Mouse (Mus musculus): Measurements from ENCODE around the gene Ogfod3. TPM values are rescaled to one million over a fixed set of nuclear protein-coding genes. Genes with fewer than 3 reads are reported as not detected.

Ogfod3 gene
- polyA plus RNA-seq, 1 experiment = 7.8 TPM

GRCm38 (mm10) chr11:121200781-121201180 is 3.7 kb downstream of the Ogfod3 start:
- Histone ChIP-seq H3K4me3 (ENCODE audit: insufficient read depth, low read length) (no peak overlapping the region), H3K4me1 (ENCODE audit: control insufficient read depth, insufficient read depth, low read length) (no peaks in the 10 kb centered on the region), H3K27ac (ENCODE audit: insufficient read depth, low read length) (no peak overlapping the region)
- TF ChIP-seq POLR2A (IDR thresholded peaks at IDR 0.05; ENCODE audit: extremely low read depth, insufficient read depth, low read length) (no peak), CTCF (IDR thresholded peaks at IDR 0.05; ENCODE audit: extremely low read depth, insufficient read depth, low read length) (no peak)

GRCm38 (mm10) chr11:121199851-121200250 is 4.7 kb downstream of the Ogfod3 start:
- Histone ChIP-seq H3K4me1 (ENCODE audit: control insufficient read depth, insufficient read depth, low read length) (no peaks in the 10 kb centered on the region), H3K4me3 (ENCODE audit: insufficient read depth, low read length) (no peak overlapping the region), H3K27ac (ENCODE audit: insufficient read depth, low read length) (no peak overlapping the region)
- TF ChIP-seq CTCF (IDR thresholded peaks at IDR 0.05; ENCODE audit: extremely low read depth, insufficient read depth, low read length) (no peak), POLR2A (IDR thresholded peaks at IDR 0.05; ENCODE audit: extremely low read depth, insufficient read depth, low read length) (no peak)

- H3K27ac ChIP-seq (ENCODE audit: insufficient read depth, low read length) = no peak overlapping the region
- TF ChIP-seq CTCF (IDR thresholded peaks at IDR 0.05; ENCODE audit: extremely low read depth, insufficient read depth, low read length) (no peak), POLR2A (IDR thresholded peaks at IDR 0.05; ENCODE audit: extremely low read depth, insufficient read depth, low read length) (no peak)
- H3K4me3 ChIP-seq (ENCODE audit: insufficient read depth, low read length) = no peak overlapping the region
- 0 out of 2 replicates have a peak, but pooled peaks cover under 1% of the 10 kb centered on the region for H3K4me1 ChIP-seq (ENCODE audit: control insufficient read depth, insufficient read depth, low read length)
Observed at GRCm38 (mm10) chr11:121198622-121199021, 5.9 kb downstream of the Ogfod3 start.

- Histone ChIP-seq H3K4me3 (ENCODE audit: insufficient read depth, low read length) (no peak overlapping the region), H3K4me1 (ENCODE audit: control insufficient read depth, insufficient read depth, low read length) (0 out of 2 replicates have a peak, but pooled peaks cover 4% of the 10 kb centered on the region), H3K27ac (ENCODE audit: insufficient read depth, low read length) (no peak overlapping the region)
- TF ChIP-seq POLR2A (IDR thresholded peaks at IDR 0.05; ENCODE audit: extremely low read depth, insufficient read depth, low read length) (no peak), CTCF (IDR thresholded peaks at IDR 0.05; ENCODE audit: extremely low read depth, insufficient read depth, low read length) (no peak)
Observed at GRCm38 (mm10) chr11:121193415-121193814, 11.1 kb downstream of the Ogfod3 start.

- Histone ChIP-seq H3K4me1 (ENCODE audit: control insufficient read depth, insufficient read depth, low read length) (0 out of 2 replicates have a peak, but pooled peaks cover 4% of the 10 kb centered on the region), H3K27ac (ENCODE audit: insufficient read depth, low read length) (no peak overlapping the region), H3K4me3 (ENCODE audit: insufficient read depth, low read length) (no peak overlapping the region)
- TF ChIP-seq POLR2A (IDR thresholded peaks at IDR 0.05; ENCODE audit: extremely low read depth, insufficient read depth, low read length) (no peak), CTCF (IDR thresholded peaks at IDR 0.05; ENCODE audit: extremely low read depth, insufficient read depth, low read length) (no peak)
Observed at GRCm38 (mm10) chr11:121192742-121193141, 11.8 kb downstream of the Ogfod3 start.

- no peak overlapping the region for H3K27ac ChIP-seq (ENCODE audit: insufficient read depth, low read length)
- TF ChIP-seq CTCF (IDR thresholded peaks at IDR 0.05; ENCODE audit: extremely low read depth, insufficient read depth, low read length) = no peak
- TF ChIP-seq POLR2A (IDR thresholded peaks at IDR 0.05; ENCODE audit: extremely low read depth, insufficient read depth, low read length) = no peak
- no peak overlapping the region for H3K4me3 ChIP-seq (ENCODE audit: insufficient read depth, low read length)
- H3K4me1 ChIP-seq (ENCODE audit: control insufficient read depth, insufficient read depth, low read length) = 0 out of 2 replicates have a peak, but pooled peaks cover 4% of the 10 kb centered on the region
Observed at GRCm38 (mm10) chr11:121189681-121190080, 14.8 kb downstream of the Ogfod3 start.

- no peak overlapping the region for H3K27ac ChIP-seq (ENCODE audit: insufficient read depth, low read length)
- TF ChIP-seq POLR2A (IDR thresholded peaks at IDR 0.05; ENCODE audit: extremely low read depth, insufficient read depth, low read length) (no peak), CTCF (IDR thresholded peaks at IDR 0.05; ENCODE audit: extremely low read depth, insufficient read depth, low read length) (peak; percentile 84)
- no peaks in the 10 kb centered on the region for H3K4me1 ChIP-seq (ENCODE audit: control insufficient read depth, insufficient read depth, low read length)
- no peak overlapping the region for H3K4me3 ChIP-seq (ENCODE audit: insufficient read depth, low read length)
Observed at GRCm38 (mm10) chr11:121176285-121177270, 27.9 kb downstream of the Ogfod3 start.

GRCm38 (mm10) chr11:121174234-121174633 is 30.3 kb downstream of the Ogfod3 start:
- Histone ChIP-seq H3K27ac (ENCODE audit: insufficient read depth, low read length) (no peak overlapping the region), H3K4me1 (ENCODE audit: control insufficient read depth, insufficient read depth, low read length) (no peaks in the 10 kb centered on the region)
- TF ChIP-seq CTCF (IDR thresholded peaks at IDR 0.05; ENCODE audit: extremely low read depth, insufficient read depth, low read length) (no peak), POLR2A (IDR thresholded peaks at IDR 0.05; ENCODE audit: extremely low read depth, insufficient read depth, low read length) (no peak)

GRCm38 (mm10) chr11:121173203-121173602 is 31.3 kb downstream of the Ogfod3 start:
- TF ChIP-seq CTCF (IDR thresholded peaks at IDR 0.05; ENCODE audit: extremely low read depth, insufficient read depth, low read length) (no peak), POLR2A (IDR thresholded peaks at IDR 0.05; ENCODE audit: extremely low read depth, insufficient read depth, low read length) (no peak)
- Histone ChIP-seq H3K27ac (ENCODE audit: insufficient read depth, low read length) (no peak overlapping the region), H3K4me3 (ENCODE audit: insufficient read depth, low read length) (no peak overlapping the region), H3K4me1 (ENCODE audit: control insufficient read depth, insufficient read depth, low read length) (no peaks in the 10 kb centered on the region)

More at GRCm38 (mm10) chr11:121174234-121174633, 30.3 kb downstream of the Ogfod3 start:
- no peak overlapping the region for H3K4me3 ChIP-seq (ENCODE audit: insufficient read depth, low read length)

- no peak overlapping the region for H3K27ac ChIP-seq (ENCODE audit: insufficient read depth, low read length)
Observed at GRCm38 (mm10) chr11:121163751-121164150, 40.8 kb downstream of the Ogfod3 start.

More at GRCm38 (mm10) chr11:121163751-121164150, 40.8 kb downstream of the Ogfod3 start:
- TF ChIP-seq CTCF (IDR thresholded peaks at IDR 0.05; ENCODE audit: extremely low read depth, insufficient read depth, low read length) (no peak), POLR2A (IDR thresholded peaks at IDR 0.05; ENCODE audit: extremely low read depth, insufficient read depth, low read length) (no peak)
- Histone ChIP-seq H3K4me1 (ENCODE audit: control insufficient read depth, insufficient read depth, low read length) (no peaks in the 10 kb centered on the region), H3K4me3 (ENCODE audit: insufficient read depth, low read length) (no peak overlapping the region)
